Mouse (Mus musculus) megakaryocyte, embryonic 14.5 days (primary cell): Measurements from ENCODE around the gene Jsrp1. TPM values are rescaled to one million over a fixed set of nuclear protein-coding genes. Genes with fewer than 3 reads are reported as not detected.
A peak's percentile ranks its signal among the peaks of the same experiment; 100 is the strongest.

ENCODE experiments used
- H3K27me3 ChIP-seq: replicated peaks from 2 replicates; pipeline ENCODE3; 2012; ENCODE audit warnings: inconsistent platforms
- H3K36me3 ChIP-seq: replicated peaks from 2 replicates; pipeline ENCODE3; 2012; ENCODE audit warnings: low read length, inconsistent platforms, mixed read lengths
- H3K4me1 ChIP-seq: 2 replicates; pipeline ENCODE4 v1.6.1; 2012; ENCODE audit warnings: inconsistent platforms
- H3K4me3 ChIP-seq: replicated peaks from 2 replicates; pipeline ENCODE3; 2012; ENCODE audit warnings: moderate library complexity, mild to moderate bottlenecking, inconsistent platforms
- H3K9me3 ChIP-seq: 2 replicates; pipeline ENCODE4 v1.6.1; 2012; ENCODE audit warnings: inconsistent platforms
- FLI1 ChIP-seq: IDR thresholded peaks from 2 replicates; pipeline ENCODE4 v1.6.1; 2012; ENCODE audit warnings: low read length, inconsistent platforms, mixed read lengths
- GATA1 ChIP-seq: IDR thresholded peaks from 3 replicates; pipeline ENCODE4 v1.6.1; 2012; ENCODE audit warnings: mixed read lengths, low read length, inconsistent platforms, borderline replicate concordance
- polyA plus RNA-seq: library from polyadenylated mRNA; stranded (reverse); fragments of >175 nt; gene quantifications from 2 replicates; pipeline ENCODE4 v1.2.3, GENCODE M21; 2012; ENCODE audit warnings: low replicate concordance; ENCODE audit not compliant: insufficient read depth

The Jsrp1 gene
- polyA plus RNA-seq, 1 experiment, result not detected

DNA sequence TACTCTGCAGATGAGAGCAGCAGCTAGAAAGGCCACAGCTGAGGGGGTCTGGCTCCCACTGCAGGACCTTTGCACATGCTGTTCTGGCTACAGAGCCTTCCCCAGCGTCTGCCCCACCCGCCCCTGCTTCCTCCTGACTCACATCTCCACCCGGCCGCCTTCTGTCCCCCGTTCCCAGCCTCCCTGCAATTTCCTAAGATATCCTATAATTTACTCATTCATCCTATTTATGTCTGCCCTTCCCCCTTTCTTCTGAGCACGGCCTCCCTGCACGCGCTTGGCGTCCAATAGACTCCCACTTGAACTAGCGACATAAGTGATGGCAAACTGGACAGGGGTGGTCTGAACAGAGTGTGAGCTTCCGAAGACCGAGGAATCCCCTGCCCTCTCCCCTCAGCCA is 32.4 kb upstream of the Jsrp1 start:
- Histone ChIP-seq H3K27me3 (peaks cover 66% of the 10 kb centered on the region), H3K9me3 (no peaks in the 10 kb centered on the region), H3K4me3 (no peak overlapping the region), H3K36me3 (peaks cover 8% of the 10 kb centered on the region), H3K4me1 (peaks cover 30% of the 10 kb centered on the region)
- TF ChIP-seq GATA1 (no peak), FLI1 (no peak)

DNA sequence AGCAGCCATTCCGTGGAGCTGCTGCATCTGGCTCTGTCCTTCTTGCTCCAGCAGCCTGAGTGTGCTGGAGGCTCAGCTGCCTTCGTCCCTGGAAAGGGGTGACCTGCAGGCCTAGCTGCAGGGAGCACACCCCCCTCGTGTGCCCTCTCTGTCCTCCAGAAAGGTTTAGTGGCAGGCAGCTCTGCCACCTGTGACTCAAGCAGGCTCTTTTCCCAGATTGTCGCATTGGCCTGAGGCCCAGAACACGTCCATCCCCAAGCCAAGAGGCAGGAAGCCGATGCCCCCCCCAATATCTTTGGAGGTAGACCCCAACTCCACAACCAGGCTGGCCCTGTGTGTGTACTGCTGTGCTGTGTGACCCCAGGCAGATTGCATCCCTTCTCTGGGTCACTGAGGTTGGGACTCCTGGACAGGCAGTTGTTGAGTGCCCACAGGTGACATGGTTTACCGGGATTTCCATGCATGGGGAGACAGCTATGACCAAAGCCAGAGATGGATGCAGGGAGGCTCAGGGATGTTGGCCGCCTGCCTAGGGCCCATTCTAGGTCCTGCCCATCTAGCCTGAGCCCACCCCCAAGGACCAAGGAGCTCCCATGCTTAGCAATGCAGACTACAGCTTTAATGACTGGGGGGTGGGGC is 31.9 kb upstream of the Jsrp1 start:
- peaks cover 31% of the 10 kb centered on the region for H3K4me1 ChIP-seq
- peaks cover 71% of the 10 kb centered on the region for H3K27me3 ChIP-seq
- H3K9me3 ChIP-seq, result no peaks in the 10 kb centered on the region
- no peak overlapping the region for H3K4me3 ChIP-seq
- H3K36me3 ChIP-seq, result peaks cover 3% of the 10 kb centered on the region
- TF ChIP-seq GATA1, result no peak
- no peak for TF ChIP-seq FLI1

DNA sequence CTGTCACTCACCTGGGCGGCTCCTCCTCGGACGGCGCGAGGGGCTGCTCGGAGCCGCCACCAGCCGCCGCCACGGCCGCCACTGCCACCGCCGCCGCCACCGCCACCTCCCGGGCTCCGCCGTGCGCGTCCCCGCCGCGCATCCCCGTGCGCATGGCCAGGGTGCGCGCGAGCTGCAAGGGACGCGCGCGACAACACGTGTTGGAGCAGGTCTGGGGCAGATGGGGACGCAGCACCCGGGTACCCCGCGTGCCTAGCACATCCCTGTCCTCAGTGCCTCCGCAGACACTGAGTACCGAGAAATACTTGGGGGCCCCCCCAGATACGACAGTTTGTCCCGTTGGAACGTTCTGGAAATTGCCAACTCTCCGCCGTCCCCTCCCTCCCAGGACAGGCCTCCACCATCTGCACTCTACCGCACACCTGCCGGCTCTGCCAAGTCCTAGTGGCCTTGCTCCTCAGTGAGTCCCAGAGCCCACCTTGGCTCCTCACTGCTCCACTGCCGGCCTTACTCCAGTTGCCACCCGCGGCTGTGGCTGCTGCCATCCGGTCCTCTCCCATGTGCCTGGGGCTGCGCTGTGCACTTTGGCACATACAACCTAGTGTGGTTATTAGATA is 30.7 kb upstream of the Jsrp1 start, which contains the start of gene Lingo3:
Lingo3 (minus strand) TSS at position 109 of the 617 bp plus-strand sequence.
- H3K4me1 ChIP-seq, result peaks cover 31% of the 10 kb centered on the region
- no peaks in the 10 kb centered on the region for H3K36me3 ChIP-seq
- H3K4me3 ChIP-seq, result peak within 1 kb of the TSS; percentile 82
- H3K9me3 ChIP-seq, result no peaks in the 10 kb centered on the region
- H3K27me3 ChIP-seq, result peaks cover 78% of the 10 kb centered on the region
- TF ChIP-seq GATA1 (no peak), FLI1 (no peak)

DNA sequence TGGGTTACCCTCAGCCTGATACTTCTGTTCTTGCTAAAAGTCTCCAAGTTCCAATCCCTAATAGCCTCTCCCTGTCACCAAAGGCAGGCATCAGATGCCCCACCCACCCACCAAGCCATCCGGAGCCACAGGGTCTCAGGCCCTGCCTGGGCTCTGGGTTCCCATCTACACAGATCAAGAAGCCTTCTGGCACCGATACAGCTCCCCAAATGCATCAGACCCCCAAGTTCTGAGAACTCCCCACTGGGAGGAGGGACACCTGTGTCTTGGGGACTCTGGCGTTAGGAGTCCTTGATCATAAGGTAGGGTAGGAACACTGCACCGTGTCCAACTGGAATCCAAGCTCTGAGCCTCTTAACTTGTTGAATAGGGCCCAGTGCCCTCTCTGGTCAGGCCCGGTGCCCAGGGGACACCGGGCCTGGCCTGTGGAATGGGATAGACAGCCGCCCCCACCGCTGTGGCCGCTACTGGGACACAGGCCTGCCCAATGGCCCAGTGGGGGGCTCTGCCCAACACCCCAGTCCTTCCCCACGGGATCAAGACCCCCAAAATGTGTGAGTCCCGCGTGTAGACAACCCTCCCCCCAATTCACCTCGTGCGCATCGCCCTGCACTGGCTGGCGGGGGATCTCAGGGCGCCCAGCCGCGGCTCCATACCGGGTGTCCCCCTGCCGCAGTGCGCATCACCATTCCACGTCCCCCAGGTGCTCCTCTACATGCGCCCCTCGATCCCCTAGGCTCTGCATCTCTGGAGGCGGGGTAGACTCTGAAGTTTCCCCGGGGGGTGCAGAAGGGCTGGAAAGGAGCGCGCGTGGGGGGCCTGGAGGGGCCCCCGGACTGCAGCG is 30.0 kb upstream of the Jsrp1 start:
- Histone ChIP-seq H3K9me3 (no peaks in the 10 kb centered on the region), H3K36me3 (no peaks in the 10 kb centered on the region), H3K27me3 (peaks cover 83% of the 10 kb centered on the region), H3K4me3 (peak overlapping the region; percentile 82), H3K4me1 (peaks cover 28% of the 10 kb centered on the region)
- no peak for TF ChIP-seq GATA1
- TF ChIP-seq FLI1, result no peak

DNA sequence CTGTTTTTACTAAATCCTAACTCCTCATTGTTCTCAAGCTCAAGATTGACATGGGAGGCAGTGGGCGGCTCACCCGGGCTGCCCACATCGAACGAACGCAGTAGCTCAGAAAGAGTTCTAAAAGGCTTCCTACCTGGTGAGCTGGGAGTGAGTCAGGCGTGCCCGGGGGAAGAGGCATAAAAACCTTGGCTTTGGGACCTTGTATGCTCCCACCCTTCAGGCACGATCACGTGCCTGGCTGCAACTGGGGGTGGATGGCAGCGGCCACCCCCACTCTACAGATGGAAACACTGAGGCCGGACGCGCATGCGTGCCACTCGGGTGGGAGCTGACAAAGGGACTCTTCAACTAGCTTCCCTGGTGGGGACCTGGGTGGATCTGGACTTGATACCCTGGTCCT is 29.0 kb upstream of the Jsrp1 start:
- H3K4me1 ChIP-seq, result peaks cover 34% of the 10 kb centered on the region
- no peak for TF ChIP-seq FLI1
- no peak for TF ChIP-seq GATA1
- peaks cover 91% of the 10 kb centered on the region for H3K27me3 ChIP-seq
- H3K36me3 ChIP-seq, result no peaks in the 10 kb centered on the region
- no peak overlapping the region for H3K4me3 ChIP-seq
- no peaks in the 10 kb centered on the region for H3K9me3 ChIP-seq

DNA sequence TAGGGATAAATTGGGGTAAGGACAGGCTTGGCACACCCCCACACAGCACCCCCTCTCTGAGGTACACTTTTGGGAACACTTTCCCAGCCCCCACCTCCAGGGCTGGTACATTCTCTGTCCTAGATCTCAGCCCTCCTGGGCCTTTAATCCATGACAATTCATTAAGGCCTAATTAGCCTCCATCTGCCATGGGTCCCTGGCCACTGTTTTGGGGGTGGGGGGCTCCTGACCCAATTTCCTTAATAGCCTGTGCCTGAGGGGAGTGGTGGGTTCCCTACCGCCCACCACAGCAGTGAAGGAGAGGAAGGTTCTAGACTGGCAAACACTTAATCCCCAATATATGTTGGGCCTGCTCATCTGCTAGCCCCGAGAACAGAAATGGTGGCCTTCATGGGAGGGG is 28.4 kb upstream of the Jsrp1 start:
- peaks cover 92% of the 10 kb centered on the region for H3K27me3 ChIP-seq
- peaks cover 41% of the 10 kb centered on the region for H3K4me1 ChIP-seq
- no peak overlapping the region for H3K4me3 ChIP-seq
- no peaks in the 10 kb centered on the region for H3K9me3 ChIP-seq
- no peaks in the 10 kb centered on the region for H3K36me3 ChIP-seq
- no peak for TF ChIP-seq GATA1
- TF ChIP-seq FLI1, result no peak

DNA sequence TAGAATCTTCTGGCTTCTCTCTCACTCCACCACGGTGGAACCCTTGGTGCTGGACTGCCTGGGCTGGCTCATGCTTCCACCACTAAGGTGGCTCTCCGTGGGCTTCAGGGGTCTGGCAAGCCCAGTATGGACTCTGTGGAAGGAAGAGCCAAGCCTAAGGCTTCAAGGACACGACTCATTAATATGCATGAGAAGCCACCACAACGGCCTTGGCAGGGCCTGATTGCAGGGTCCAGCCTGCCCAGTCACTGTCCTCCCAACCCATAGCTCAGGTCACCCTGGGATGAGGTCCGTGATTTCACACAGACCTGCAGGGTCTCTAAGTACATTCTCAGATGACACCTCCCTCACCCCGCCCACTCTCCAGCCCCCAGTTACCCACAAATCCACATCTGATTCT is 26.6 kb upstream of the Jsrp1 start:
- H3K27me3 ChIP-seq, result peaks cover 92% of the 10 kb centered on the region

DNA sequence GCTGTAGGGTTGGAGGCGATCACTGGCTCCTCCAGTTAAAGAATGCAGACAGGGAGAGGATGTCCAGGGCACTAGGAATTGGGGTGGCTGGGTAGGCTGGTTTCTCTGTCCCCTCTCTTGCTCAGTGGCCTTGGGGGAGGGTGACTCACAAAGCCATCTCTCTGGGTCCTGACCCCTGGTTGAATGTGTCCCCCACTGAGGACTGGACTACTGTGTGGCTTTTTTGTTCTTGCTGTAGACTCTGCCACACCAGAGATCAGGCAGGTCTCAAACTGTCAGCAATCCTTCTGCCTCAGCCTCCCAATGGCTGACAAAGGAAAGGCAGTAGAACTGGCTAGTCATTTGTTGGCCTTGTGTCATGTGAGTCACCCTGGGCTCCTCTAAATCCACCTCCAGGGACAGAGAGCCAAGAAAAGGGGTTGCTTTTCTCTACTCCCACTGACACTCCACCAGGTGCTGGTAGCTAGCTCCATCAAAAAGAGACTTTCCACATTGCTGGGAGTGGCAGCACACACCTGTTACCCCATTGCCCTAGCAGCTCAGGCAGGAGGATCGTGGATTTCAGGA is 25.1 kb upstream of the Jsrp1 start:
- no peak overlapping the region for H3K4me3 ChIP-seq
- peaks cover 92% of the 10 kb centered on the region for H3K27me3 ChIP-seq
- H3K4me1 ChIP-seq, result peaks cover 51% of the 10 kb centered on the region
- TF ChIP-seq FLI1, result no peak
- no peak for TF ChIP-seq GATA1
- peaks cover 18% of the 10 kb centered on the region for H3K9me3 ChIP-seq
- no peaks in the 10 kb centered on the region for H3K36me3 ChIP-seq

More for the DNA sequence above, 26.6 kb upstream of the Jsrp1 start:
- H3K4me3 ChIP-seq, result no peak overlapping the region
- peaks cover 11% of the 10 kb centered on the region for H3K9me3 ChIP-seq
- TF ChIP-seq GATA1 (no peak), FLI1 (no peak)
- H3K36me3 ChIP-seq, result no peaks in the 10 kb centered on the region
- peaks cover 52% of the 10 kb centered on the region for H3K4me1 ChIP-seq

DNA sequence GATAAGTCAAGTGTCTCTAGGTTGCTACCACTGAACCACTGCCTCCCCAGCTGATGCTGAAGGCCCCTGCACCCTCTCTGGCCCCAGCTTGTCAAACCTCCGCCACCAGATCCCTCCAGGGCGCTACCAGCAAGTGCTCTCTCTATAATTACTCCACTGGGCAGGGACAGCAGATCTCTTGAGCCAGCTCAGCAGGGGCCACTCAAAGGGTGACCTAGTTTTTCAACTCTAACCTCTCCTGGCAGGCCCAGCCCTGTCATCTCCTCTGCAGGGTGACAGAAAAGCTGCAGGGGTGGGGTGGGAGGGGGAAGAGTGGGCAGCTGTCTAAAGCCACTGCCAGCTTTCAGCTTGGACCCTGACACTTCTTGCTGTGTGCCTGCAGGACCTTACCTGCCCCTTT is 24.5 kb upstream of the Jsrp1 start:
- Histone ChIP-seq H3K27me3 (peaks cover 92% of the 10 kb centered on the region), H3K4me3 (no peak overlapping the region), H3K36me3 (no peaks in the 10 kb centered on the region), H3K4me1 (peaks cover 55% of the 10 kb centered on the region), H3K9me3 (peaks cover 18% of the 10 kb centered on the region)
- TF ChIP-seq GATA1 (no peak), FLI1 (no peak)
